Mouse (Mus musculus) spleen, adult 2 months (tissue): ENCODE data around the gene Cs.

Experiments used
- CTCF ChIP-seq: fragments of 200-500 bp; IDR thresholded peaks from 2 replicates; pipeline ENCODE4 v1.5.1; 2011; ENCODE audit warnings: mild to moderate bottlenecking, inconsistent platforms; ENCODE audit not compliant: insufficient read depth, insufficient read length, insufficient replicate concordance; ENCODE audit errors: extremely low read depth
- POLR2A ChIP-seq: fragments of 200-500 bp; IDR thresholded peaks from 2 replicates; pipeline ENCODE4 v1.6.1; 2011; ENCODE audit warnings: low read depth, low read length, inconsistent platforms

DNA sequence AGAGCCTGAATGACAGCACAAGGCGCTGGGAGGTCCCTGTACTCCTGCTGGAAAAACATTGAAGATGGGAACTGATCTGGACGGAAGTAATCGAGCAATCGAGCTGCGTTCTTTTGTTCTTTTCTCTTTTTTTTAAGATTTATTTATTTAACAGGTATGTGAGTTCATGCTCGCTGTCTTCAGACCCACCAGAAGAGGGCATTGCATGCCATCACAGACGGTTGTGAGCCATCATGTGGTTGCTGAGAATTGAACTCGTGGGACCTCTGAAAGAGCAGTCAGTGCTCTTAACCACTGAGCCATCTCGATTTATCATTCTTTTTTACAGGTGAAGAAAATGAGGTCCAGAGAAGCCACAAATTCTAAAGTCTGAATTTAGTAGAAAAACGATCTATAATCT is 9.9 kb upstream of the Cs start:
- no peak for TF ChIP-seq CTCF
- no peak for TF ChIP-seq POLR2A
